Mouse (Mus musculus): Measurements from ENCODE around the gene Blcap.

DNA sequence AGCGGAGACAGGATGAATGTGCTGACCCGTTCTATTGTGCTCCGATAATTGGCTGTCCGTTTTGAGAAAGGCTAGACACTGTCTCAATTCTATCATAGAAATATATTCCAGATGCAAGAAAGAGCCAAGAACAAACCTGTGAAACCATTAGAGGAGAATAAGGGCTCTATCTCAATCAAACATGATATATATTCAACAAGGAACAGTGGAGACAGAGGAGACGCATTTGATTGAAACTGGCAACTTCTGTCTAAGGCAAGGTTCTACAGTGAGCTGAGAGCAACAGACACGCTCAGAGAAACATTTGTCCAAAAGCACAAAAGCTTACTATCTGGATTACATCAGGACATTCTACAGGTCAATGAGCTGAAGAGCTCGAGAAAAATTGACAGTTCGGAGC lies 29.4 kb downstream of the Blcap start:
- TF ChIP-seq POLR2A (IDR thresholded peaks at IDR 0.05; ENCODE audit: extremely low read depth, insufficient read depth, low read length) (no peak), CTCF (IDR thresholded peaks at IDR 0.05; ENCODE audit: extremely low read depth, insufficient read depth, low read length) (no peak)
